Mouse (Mus musculus) kidney, embryonic 14.5 days (tissue): ENCODE results near the gene Rpp40. TPM values are rescaled to one million over a fixed set of nuclear protein-coding genes. Genes with fewer than 3 reads are reported as not detected.
A peak's percentile ranks its signal among the peaks of the same experiment; 100 is the strongest.

Experiments used
- ATAC-seq: fragments of 200-750 bp; cut with Nextera tagmentation; 2 replicates; pipeline ENCODE4 v1.8.0; 2017; ENCODE audit warnings: moderate number of reproducible peaks, mild to moderate bottlenecking, moderate TSS enrichment, moderate library complexity; ENCODE audit not compliant: low FRiP score, low TSS enrichment
- H3K27ac ChIP-seq: fragments of 300-500 bp; sonication (generic); 2 replicates; pipeline ENCODE4 v1.5.1; 2014; ENCODE audit warnings: low read depth, mild to moderate bottlenecking, low read length, moderate library complexity, mixed read lengths
- H3K27me3 ChIP-seq: fragments of 300-500 bp; sonication (generic); 2 replicates; pipeline ENCODE4 v1.6.1; 2014; ENCODE audit warnings: mild to moderate bottlenecking, low read length; ENCODE audit not compliant: control insufficient read depth, insufficient read depth
- H3K36me3 ChIP-seq: fragments of 300-500 bp; sonication (generic); 2 replicates; pipeline ENCODE4 v1.6.1; 2014; ENCODE audit warnings: low read length, mixed read lengths; ENCODE audit not compliant: control insufficient read depth, insufficient read depth
- H3K4me1 ChIP-seq: fragments of 300-500 bp; sonication (generic); 2 replicates; pipeline ENCODE4 v1.6.1; 2014; ENCODE audit warnings: low read length, mixed read lengths; ENCODE audit not compliant: control insufficient read depth, insufficient read depth
- H3K4me2 ChIP-seq: fragments of 300-500 bp; sonication (generic); replicated peaks from 2 replicates; pipeline ENCODE4 v1.6.1; 2014; ENCODE audit warnings: low read depth, mild to moderate bottlenecking, low read length
- H3K4me3 ChIP-seq: fragments of 300-500 bp; sonication (generic); 2 replicates; pipeline ENCODE4 v1.5.1; 2014; ENCODE audit warnings: mild to moderate bottlenecking, low read length
- H3K9ac ChIP-seq: fragments of 300-500 bp; sonication (generic); 2 replicates; pipeline ENCODE4 v1.6.1; 2014; ENCODE audit warnings: low read depth, mild to moderate bottlenecking, low read length, moderate library complexity
- H3K9me3 ChIP-seq: fragments of 300-500 bp; sonication (generic); 2 replicates; pipeline ENCODE4 v1.6.1; 2016; ENCODE audit warnings: low read length; ENCODE audit not compliant: control insufficient read depth
- WGBS: fragments of 180-500 bp; shearing (Covaris S2); extraction: QIAGEN DNeasy Blood & Tissue Kit; methylation state at CpG from one replicate; pipeline ENCODE4 v1.1.7; 2014; 5-methylcytosine and 5-hydroxymethylcytosine counted together
- polyA plus RNA-seq: library from polyadenylated mRNA; unstranded; fragments of >200 nt; fragmentation: Nextera tagmentation; extraction: Ambion mirVana; gene quantifications from 2 replicates; pipeline ENCODE4 v1.2.1, GENCODE M21; 2014

The Rpp40 gene
- polyA plus RNA-seq: 18.4 and 24.5 TPM in 2 replicates

DNA sequence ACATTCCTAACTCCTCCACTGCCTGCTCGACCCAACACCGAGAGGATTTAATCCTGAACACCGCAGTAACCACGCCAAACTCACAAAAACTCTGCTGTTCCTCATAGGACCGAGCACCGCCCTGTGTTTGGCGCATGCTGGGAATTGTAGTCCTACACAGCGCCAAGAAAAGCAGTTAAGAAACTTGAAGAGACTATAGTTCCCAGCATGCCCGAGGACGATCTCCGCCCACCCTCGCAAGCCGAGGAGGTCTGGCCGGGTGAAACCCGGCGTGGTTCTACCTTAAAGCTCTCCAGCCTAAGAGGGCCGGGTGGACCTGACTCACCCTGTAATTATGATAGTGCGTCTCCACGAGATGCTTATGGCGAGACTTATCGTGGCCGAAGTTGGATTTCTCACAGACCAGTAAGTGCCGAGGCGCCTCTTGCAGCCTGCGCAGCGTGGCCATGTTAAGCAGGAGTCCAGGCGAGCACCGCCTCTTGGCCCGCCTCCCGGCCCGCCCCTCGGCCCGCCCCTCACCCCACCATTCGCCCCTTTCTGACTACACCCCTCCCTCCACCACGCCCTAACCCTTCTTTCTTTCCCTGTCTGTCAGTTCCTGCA, at the start of gene Rpp40:
TSS of gene Rpp40 (minus strand) at position 481 of the 603 bp plus-strand sequence.
- ATAC-seq: peak; percentile 100

GRCm38 (mm10) chr13:35949814-35950455, 43.8 kb upstream of the Rpp40 start:
- Histone ChIP-seq H3K4me3 (no peak overlapping the region), H3K4me1 (no peaks in the 10 kb centered on the region), H3K27me3 (no peaks in the 10 kb centered on the region), H3K4me2 (no peak overlapping the region), H3K27ac (no peak overlapping the region), H3K9me3 (peaks cover 3% of the 10 kb centered on the region; the same call in 1 of the 2 replicates), H3K36me3 (no peaks in the 10 kb centered on the region), H3K9ac (no peak overlapping the region)
- 69% methylated on average over 17 of the region's 17 CpGs for WGBS
- no peak for ATAC-seq

More for the DNA sequence above, at the start of gene Rpp40:
- Histone ChIP-seq H3K9ac (peak within 1 kb of the TSS; percentile 66), H3K27me3 (no peaks in the 10 kb centered on the region), H3K4me2 (peak within 1 kb of the TSS; percentile 49), H3K36me3 (no peaks in the 10 kb centered on the region), H3K27ac (no peak within 1 kb of the TSS), H3K9me3 (no peaks in the 10 kb centered on the region), H3K4me1 (no peaks in the 10 kb centered on the region), H3K4me3 (peak within 1 kb of the TSS; percentile 71)
- WGBS: 0% methylated on average over 35 of the region's 35 CpGs

GRCm38 (mm10) chr13:35947354-35948000, 41.3 kb upstream of the Rpp40 start:
- Histone ChIP-seq H3K4me1 (no peaks in the 10 kb centered on the region), H3K4me2 (no peak overlapping the region), H3K27me3 (no peaks in the 10 kb centered on the region), H3K4me3 (no peak overlapping the region), H3K36me3 (no peaks in the 10 kb centered on the region), H3K9ac (no peak overlapping the region), H3K9me3 (peaks cover 3% of the 10 kb centered on the region; the same call in 1 of the 2 replicates), H3K27ac (no peak overlapping the region)
- ATAC-seq: no peak
- 28% methylated on average over 14 of the region's 14 CpGs for WGBS

DNA sequence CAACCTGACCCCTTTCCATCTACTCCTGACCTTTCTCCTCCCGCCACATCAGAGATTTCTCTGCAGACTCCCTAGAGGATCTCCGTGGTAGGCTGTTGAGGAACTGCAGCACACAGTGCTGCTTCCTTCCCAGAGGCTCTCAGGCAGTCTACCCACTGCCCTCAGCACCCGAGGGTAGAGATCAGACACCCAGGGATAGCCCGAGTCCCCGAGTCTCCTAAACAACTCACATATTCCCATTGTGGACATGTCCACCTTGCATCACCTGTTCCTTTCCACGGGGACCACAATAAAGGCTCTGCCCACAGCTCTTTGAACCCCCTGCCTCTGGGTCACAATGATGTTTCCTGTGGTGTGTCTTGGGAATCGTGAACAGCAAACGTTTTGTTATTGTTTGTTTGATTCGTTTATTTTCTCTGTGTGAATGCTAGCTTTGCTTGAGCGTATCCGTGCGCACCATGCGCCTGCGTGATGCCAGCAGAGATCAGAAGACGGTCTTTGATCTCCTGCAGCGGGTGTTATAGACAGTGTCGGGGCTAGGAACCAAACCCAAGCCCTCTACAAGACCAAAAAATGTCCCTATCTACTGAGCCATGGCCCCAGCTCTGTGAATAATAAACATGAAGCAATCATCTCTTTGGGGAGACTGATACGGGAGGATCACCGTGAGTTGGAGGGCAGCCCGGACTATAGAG, 40.6 kb upstream of the Rpp40 start:
- H3K9me3 ChIP-seq: peaks cover 3% of the 10 kb centered on the region; the same call in 1 of the 2 replicates
- no peaks in the 10 kb centered on the region for H3K36me3 ChIP-seq
- H3K4me2 ChIP-seq: no peak overlapping the region
- no peak overlapping the region for H3K27ac ChIP-seq
- no peak for ATAC-seq
- no peaks in the 10 kb centered on the region for H3K27me3 ChIP-seq
- H3K9ac ChIP-seq: no peak overlapping the region
- 73% methylated on average over 20 of the region's 20 CpGs for WGBS
- no peaks in the 10 kb centered on the region for H3K4me1 ChIP-seq
- no peak overlapping the region for H3K4me3 ChIP-seq

DNA sequence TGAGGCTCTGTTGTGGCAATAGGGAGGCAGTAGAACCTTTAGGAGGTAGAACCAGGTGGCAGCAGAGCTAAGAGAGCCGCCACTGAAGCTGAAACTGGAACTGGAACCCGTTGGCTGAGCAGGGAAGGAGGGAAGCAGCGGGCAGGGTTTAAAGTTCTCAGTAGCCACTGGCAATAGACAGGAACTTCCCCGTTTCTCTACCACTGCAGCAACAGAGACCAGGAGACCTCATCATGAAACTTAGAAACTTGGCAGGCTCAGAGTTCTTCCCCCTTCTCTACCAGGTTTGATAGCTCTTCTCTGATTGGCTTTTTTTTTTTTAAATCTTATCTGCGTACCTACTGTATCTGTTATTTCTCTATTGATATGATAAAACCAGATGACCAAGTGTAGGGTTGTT, 34.8 kb upstream of the Rpp40 start:
- Histone ChIP-seq H3K27me3 (no peaks in the 10 kb centered on the region), H3K4me2 (no peak overlapping the region), H3K36me3 (no peaks in the 10 kb centered on the region), H3K27ac (no peak overlapping the region), H3K9ac (no peak overlapping the region), H3K4me3 (no peak overlapping the region), H3K4me1 (no peaks in the 10 kb centered on the region), H3K9me3 (no peaks in the 10 kb centered on the region)
- 88% methylated on average over 5 of the region's 5 CpGs for WGBS
- ATAC-seq: no peak

GRCm38 (mm10) chr13:35939871-35940665, 33.9 kb upstream of the Rpp40 start:
- H3K4me2 ChIP-seq: no peak overlapping the region
- H3K9me3 ChIP-seq: peaks cover under 1% of the 10 kb centered on the region; the same call in 1 of the 2 replicates
- no peaks in the 10 kb centered on the region for H3K27me3 ChIP-seq
- no peaks in the 10 kb centered on the region for H3K36me3 ChIP-seq
- WGBS: 62% methylated on average over 18 of the region's 18 CpGs
- no peaks in the 10 kb centered on the region for H3K4me1 ChIP-seq
- no peak for ATAC-seq
- no peak overlapping the region for H3K4me3 ChIP-seq
- no peak overlapping the region for H3K9ac ChIP-seq
- no peak overlapping the region for H3K27ac ChIP-seq

DNA sequence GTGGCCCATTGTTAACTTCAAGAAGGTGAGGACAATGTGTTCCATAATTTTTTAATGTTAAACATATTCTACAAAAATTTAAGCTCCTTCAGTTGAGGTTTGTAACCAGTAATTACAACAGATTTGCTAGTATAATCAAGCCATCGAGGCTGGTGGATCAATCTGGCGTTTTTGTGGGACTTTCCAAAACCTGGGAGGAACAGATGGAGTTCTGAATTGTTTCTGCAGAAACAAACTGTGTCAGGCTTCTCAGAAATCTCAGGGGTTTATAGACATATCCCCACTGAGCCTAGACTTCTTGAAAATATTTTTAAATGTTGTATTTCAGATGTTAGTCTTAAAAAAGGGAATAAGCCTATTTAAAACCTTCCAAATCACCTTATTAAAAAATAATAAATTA, 31.8 kb upstream of the Rpp40 start:
- Histone ChIP-seq H3K27ac (no peak overlapping the region), H3K4me2 (no peak overlapping the region), H3K9ac (no peak overlapping the region), H3K27me3 (no peaks in the 10 kb centered on the region), H3K4me3 (no peak overlapping the region), H3K9me3 (peaks cover 6% of the 10 kb centered on the region), H3K36me3 (no peaks in the 10 kb centered on the region), H3K4me1 (no peaks in the 10 kb centered on the region)
- WGBS: 81% methylated on average over 2 of the region's 2 CpGs
- no peak for ATAC-seq

GRCm38 (mm10) chr13:35911476-35911875, 5.3 kb upstream of the Rpp40 start:
- Histone ChIP-seq H3K27me3 (no peaks in the 10 kb centered on the region), H3K4me3 (no peak overlapping the region), H3K4me2 (no peak overlapping the region), H3K9me3 (no peaks in the 10 kb centered on the region), H3K9ac (no peak overlapping the region), H3K4me1 (no peaks in the 10 kb centered on the region), H3K36me3 (no peaks in the 10 kb centered on the region), H3K27ac (no peak overlapping the region)
- ATAC-seq: no peak
- 91% methylated on average over 1 of the region's 1 CpGs for WGBS
